ENCODE assay signal across 18 mouse cellular contexts in genomic region chr14:47506676-47507075, GRCm38 (mm10). TPM values are rescaled to one million over a fixed set of nuclear protein-coding genes. Genes with fewer than 3 reads are reported as not detected.
DNase-seq lines count a peak whose midpoint lies in the region; TF ChIP-seq lines count a peak whose summit lies in the region.
"Had no signal": no experiment of that assay in that cellular context is flagged by ENCODE, and none has a peak within 500 bp of the region (broad histone marks: within the 10 kb centered on the region; RNA-seq: fewer than 3 reads in every experiment).

No protein-coding gene starts in this region.

- DNase-seq in layer of hippocampus, adult 9-10 months (ENCODE audit: low spot score) = peak; percentile 38
- DNase-seq in layer of hippocampus, adult 11-12 months (ENCODE audit: low spot score) = no peak
- DNase-seq in brain, adult 2 months (ENCODE audit: low read depth, low spot score) = peak; percentile 67
- no peak for DNase-seq in heart, adult 11 months
- no peak for DNase-seq in B cell, adult 2 months
- DNase-seq: adrenal gland, postnatal 14 days; cerebellum, adult 18-20 months; cerebellum, postnatal 10 days; embryo, embryonic 11 days; gastrocnemius, postnatal 10 days; heart, adult 2 months; heart, postnatal 14 days had no signal

- peak overlapping the region; percentile 86 for H3K27ac ChIP-seq in embryonic fibroblast, embryonic 13.5 days (ENCODE audit: insufficient read depth, low read length)
- H3K27ac ChIP-seq: embryonic facial prominence, embryonic 15.5 days; forebrain, embryonic 12.5 days; heart, adult 2 months; heart, embryonic 15.5 days; hindbrain, embryonic 14.5 days; intestine, embryonic 15.5 days had no signal

- H3K4me1 ChIP-seq in embryonic fibroblast, embryonic 13.5 days (ENCODE audit: control insufficient read depth, insufficient read depth, low read length) = peaks cover 4% of the 10 kb centered on the region; the same call in 1 of the 2 replicates
- H3K4me1 ChIP-seq: embryonic facial prominence, embryonic 15.5 days; forebrain, embryonic 12.5 days; intestine, embryonic 15.5 days had no signal

- no peak for TF ChIP-seq POLR2A in embryonic fibroblast, embryonic 13.5 days (IDR thresholded peaks at IDR 0.05; ENCODE audit: low read depth, low read length)

- TF ChIP-seq CTCF in embryonic fibroblast, embryonic 13.5 days (IDR thresholded peaks at IDR 0.05; ENCODE audit: borderline replicate concordance, insufficient read depth, low read length) = no peak

- H3K4me3 ChIP-seq in embryonic fibroblast, embryonic 13.5 days (ENCODE audit: insufficient read depth, low read length) = no peak overlapping the region
- H3K4me3 ChIP-seq: embryonic facial prominence, embryonic 15.5 days; forebrain, embryonic 12.5 days; heart, adult 2 months; heart, embryonic 15.5 days; intestine, embryonic 15.5 days had no signal

RNA-seq across cellular contexts. Expression of gene Fbxo34, which starts 56.5 kb away (rescaled TPM):
- polyA plus RNA-seq in embryonic fibroblast, embryonic 13.5 days (2011; ENCODE audit: insufficient read length, low read depth, missing spikeins) = 19.4 and 20.3 TPM in 2 replicates

Comparison
In these comparisons a context has a peak if more than half of its experiments do, and no peak if none do; other contexts are left out.
1. DNase-seq: peak in layer of hippocampus, adult 9-10 months (single experiment) and brain, adult 2 months (single experiment); none in layer of hippocampus, adult 11-12 months (single experiment), heart, adult 11 months (single experiment) and B cell, adult 2 months (0 of 2).